Mouse (Mus musculus): ENCODE measurements at regions not wholly inside any gene's neighbourhood (a gene's known extent, or its start where the extent isn't known, plus 50 kb on each side); places are given as distances from the start of the nearest gene placed in this dataset.

DNA sequence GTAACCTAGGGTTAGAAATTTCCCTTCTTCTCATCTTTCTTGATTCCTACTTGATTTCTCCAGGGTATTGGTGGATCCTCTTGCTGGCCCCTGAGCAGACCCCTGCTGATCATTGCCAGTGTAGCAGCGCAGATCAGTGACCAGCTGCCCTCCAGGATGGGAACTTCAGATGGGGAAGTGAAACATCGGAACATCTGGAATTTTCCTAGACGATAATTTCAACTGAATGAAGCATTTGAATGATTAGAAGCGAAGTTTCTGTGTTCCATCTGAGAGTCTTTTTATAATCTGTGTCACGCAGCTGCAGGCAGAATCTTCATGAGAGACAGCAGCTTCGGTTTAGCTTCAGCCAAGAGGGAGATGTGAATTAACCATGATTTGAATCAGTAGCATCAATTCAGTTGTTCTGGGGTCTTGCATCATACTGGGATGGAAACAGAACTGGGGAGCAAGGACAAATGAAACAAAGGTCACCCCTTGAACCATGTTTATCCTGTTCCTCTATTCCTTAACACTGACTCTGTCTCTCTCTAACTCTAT is 57.8 kb upstream of the Ddit4l start:
- DNase-seq = no peak

DNA sequence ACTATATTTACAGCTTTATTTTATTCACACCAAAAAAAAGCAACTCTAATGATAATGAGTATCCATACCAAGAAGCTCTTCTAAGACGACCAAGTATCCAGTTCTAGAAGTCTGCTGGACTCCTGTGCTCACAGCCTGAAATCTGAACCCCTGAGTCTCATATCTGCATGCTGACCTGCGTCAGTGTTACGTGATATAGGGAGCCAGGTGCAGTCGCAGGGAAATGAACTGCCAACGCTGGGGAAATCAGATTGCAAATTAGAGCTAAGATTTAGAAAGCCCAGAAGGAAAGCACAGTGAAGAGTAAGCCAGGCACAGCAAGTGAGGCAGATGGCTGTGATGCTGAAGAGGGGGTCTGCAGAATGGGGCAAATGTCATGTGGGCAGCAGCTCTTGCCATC is 57.1 kb upstream of the Ddit4l start:
- no peak for DNase-seq

DNA sequence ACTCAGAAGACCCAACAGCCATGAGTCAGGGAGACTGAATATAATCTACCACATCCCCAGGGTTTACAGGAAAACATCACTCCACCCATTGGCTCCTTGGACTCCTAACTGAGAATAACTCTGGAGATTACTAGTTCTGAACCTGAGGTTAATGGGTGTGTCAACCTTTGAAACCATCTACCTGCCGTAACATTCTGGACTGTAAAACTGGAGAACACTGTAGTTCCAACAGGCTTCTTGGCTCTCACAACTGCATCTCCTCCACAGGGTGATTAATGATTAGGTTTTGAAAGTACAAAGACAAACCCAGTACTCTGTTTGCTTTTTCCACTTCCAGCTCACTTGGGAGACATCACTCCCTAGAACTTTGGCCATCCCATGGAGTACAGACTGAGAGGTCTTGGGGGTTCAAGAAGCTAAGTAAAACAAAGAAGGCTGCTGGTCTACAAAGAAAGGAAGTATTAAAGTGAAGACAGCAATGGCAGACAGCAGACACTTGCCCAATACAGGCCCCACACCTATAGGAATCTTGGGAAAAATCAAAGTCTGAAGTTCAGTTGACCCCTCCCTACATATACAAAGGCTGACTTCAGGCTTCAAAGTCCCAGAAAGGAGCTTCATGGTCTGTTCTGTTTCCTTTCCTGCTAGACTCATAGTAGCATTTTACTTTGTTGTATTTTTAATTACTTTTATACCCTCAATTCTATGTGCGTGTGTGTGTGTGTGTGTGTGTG is 52.7 kb upstream of the Ddit4l start:
- no peak for DNase-seq
